Mouse (Mus musculus) frontal cortex, postnatal 10 days (tissue): Measurements from ENCODE around the gene BC025920.

Source experiments
- DNase-seq, 2 experiments: peaks; one replicate each; pipeline ENCODE4 v3.0.0; 2022; ENCODE audit warnings: low spot score in 2 of 2, mixed read lengths in 1 of 2

Gene BC025920

GRCm38 (mm10) chr10:81605974-81606751, at the start of gene BC025920:
BC025920 (plus strand) TSS chr10:81606270.
- DNase-seq, result peak; percentile 92 to 93

- DNase-seq, result no peak
These were observed 49.8 kb upstream of the BC025920 start for GRCm38 (mm10) chr10:81556282-81556681.

- DNase-seq, result no peak
These were observed 48.6 kb upstream of the BC025920 start for GRCm38 (mm10) chr10:81557491-81557890.

GRCm38 (mm10) chr10:81559163-81559626, 46.9 kb upstream of the BC025920 start, which contains the start of gene Aes:
Aes (plus strand) TSS chr10:81559488.
- peak in 1 of 2 experiments; percentile 65 for DNase-seq

- peak in 1 of 2 experiments; percentile 72 for DNase-seq
These were observed 46.2 kb upstream of the BC025920 start for GRCm38 (mm10) chr10:81559627-81560539.

- DNase-seq, result no peak
These were observed 45.2 kb upstream of the BC025920 start for GRCm38 (mm10) chr10:81560719-81561459.

GRCm38 (mm10) chr10:81562411-81562810, 43.7 kb upstream of the BC025920 start:
- DNase-seq, result no peak

- DNase-seq, result no peak
These were observed 42.6 kb upstream of the BC025920 start for GRCm38 (mm10) chr10:81563481-81563880.

GRCm38 (mm10) chr10:81564216-81564615, 41.9 kb upstream of the BC025920 start:
- no peak for DNase-seq

GRCm38 (mm10) chr10:81564734-81565133, 41.3 kb upstream of the BC025920 start:
- no peak for DNase-seq

- no peak for DNase-seq
These were observed 40.5 kb upstream of the BC025920 start for GRCm38 (mm10) chr10:81565257-81566228.

GRCm38 (mm10) chr10:81568381-81569191, 37.5 kb upstream of the BC025920 start:
- no peak for DNase-seq

- no peak for DNase-seq
These were observed 36.4 kb upstream of the BC025920 start for GRCm38 (mm10) chr10:81569507-81570237.

GRCm38 (mm10) chr10:81570238-81570800, 35.8 kb upstream of the BC025920 start:
- no peak for DNase-seq

GRCm38 (mm10) chr10:81570831-81571500, 35.1 kb upstream of the BC025920 start:
- DNase-seq, result peak; percentile 94 to 96

GRCm38 (mm10) chr10:81571501-81571876, 34.6 kb upstream of the BC025920 start:
- peak; percentile 98 to 99 for DNase-seq

- no peak for DNase-seq
These were observed 33.9 kb upstream of the BC025920 start for GRCm38 (mm10) chr10:81572133-81572671.

GRCm38 (mm10) chr10:81572975-81573374, 33.1 kb upstream of the BC025920 start:
- DNase-seq, result no peak
